Mouse (Mus musculus): ENCODE measurements around the gene Bbip1. TPM values are rescaled to one million over a fixed set of nuclear protein-coding genes. Genes with fewer than 3 reads are reported as not detected.
"Not testable (repeated sequence)": the region's sequence is repeated elsewhere in the genome, so short reads cannot be mapped to it uniquely, and the experiment has no call there.

Gene Bbip1
- polyA plus RNA-seq, 1 experiment = 31.0 TPM

GRCm38 (mm10) chr19:53933050-53933449 is 11.4 kb downstream of the Bbip1 start:
- Histone ChIP-seq H3K27me3 (ENCODE audit: control insufficient read depth, insufficient read depth, insufficient read length) (no peaks in the 10 kb centered on the region), H3K4me3 (no peak overlapping the region), H3K4me2 (ENCODE audit: low read depth) (no peak overlapping the region), H3ac (ENCODE audit: control insufficient read depth, insufficient read length) (no peak overlapping the region), H3K79me2 (ENCODE audit: control insufficient read depth, insufficient read depth) (no peaks in the 10 kb centered on the region), H3K36me3 (ENCODE audit: control insufficient read depth, insufficient read depth) (peaks cover 29% of the 10 kb centered on the region)
- TF ChIP-seq USF1 (IDR thresholded peaks at IDR 0.05; ENCODE audit: low read depth) (no peak), POLR2A (IDR thresholded peaks at IDR 0.05; ENCODE audit: insufficient read length, low read depth) (no peak), MYOG (IDR thresholded peaks at IDR 0.05; ENCODE audit: control insufficient read depth in 1 of 3, insufficient read depth in 1 of 3, insufficient read length in 2 of 3, low read depth in 2 of 3) (no peak), MYOD1 (IDR thresholded peaks at IDR 0.05; ENCODE audit: control insufficient read depth in 1 of 3, insufficient read length in 2 of 3, low read depth in 2 of 3) (no peak), TCF3 (IDR thresholded peaks at IDR 0.05; ENCODE audit: insufficient read length, low read depth) (no peak), CEBPB (IDR thresholded peaks at IDR 0.05; ENCODE audit: insufficient read depth, poor library complexity, severe bottlenecking) (no peak), MAX (IDR thresholded peaks at IDR 0.05; ENCODE audit: low read depth) (no peak), SRF (IDR thresholded peaks at IDR 0.05; ENCODE audit: control insufficient read depth, insufficient read length, low read depth) (no peak)

GRCm38 (mm10) chr19:53929218-53929617 is 15.2 kb downstream of the Bbip1 start:
- Histone ChIP-seq H3ac (ENCODE audit: control insufficient read depth, insufficient read length) (no peak overlapping the region), H3K4me3 (no peak overlapping the region), H3K4me2 (ENCODE audit: low read depth) (no peak overlapping the region), H3K36me3 (ENCODE audit: control insufficient read depth, insufficient read depth) (peaks cover 32% of the 10 kb centered on the region), H3K79me2 (ENCODE audit: control insufficient read depth, insufficient read depth) (no peaks in the 10 kb centered on the region), H3K27me3 (ENCODE audit: control insufficient read depth, insufficient read depth, insufficient read length) (no peaks in the 10 kb centered on the region)
- TF ChIP-seq CEBPB (IDR thresholded peaks at IDR 0.05; ENCODE audit: insufficient read depth, poor library complexity, severe bottlenecking) (no peak), POLR2A (IDR thresholded peaks at IDR 0.05; ENCODE audit: insufficient read length, low read depth) (no peak), MYOG (IDR thresholded peaks at IDR 0.05; ENCODE audit: control insufficient read depth in 1 of 3, insufficient read depth in 1 of 3, insufficient read length in 2 of 3, low read depth in 2 of 3) (no peak), MYOD1 (IDR thresholded peaks at IDR 0.05; ENCODE audit: control insufficient read depth in 1 of 3, insufficient read length in 2 of 3, low read depth in 2 of 3) (no peak), USF1 (IDR thresholded peaks at IDR 0.05; ENCODE audit: low read depth) (no peak), E2F4 (IDR thresholded peaks at IDR 0.05; ENCODE audit: insufficient read depth) (no peak), MAX (IDR thresholded peaks at IDR 0.05; ENCODE audit: low read depth) (no peak), REST (IDR thresholded peaks at IDR 0.05; ENCODE audit: insufficient read depth, insufficient read length) (no peak), SRF (IDR thresholded peaks at IDR 0.05; ENCODE audit: control insufficient read depth, insufficient read length, low read depth) (no peak), TCF3 (IDR thresholded peaks at IDR 0.05; ENCODE audit: insufficient read length, low read depth) (no peak), TCF12 (IDR thresholded peaks at IDR 0.05; ENCODE audit: insufficient read depth, poor library complexity, severe bottlenecking) (no peak), POLR2AphosphoS2 (IDR thresholded peaks at IDR 0.05; ENCODE audit: insufficient read length, low read depth) (no peak)

DNA sequence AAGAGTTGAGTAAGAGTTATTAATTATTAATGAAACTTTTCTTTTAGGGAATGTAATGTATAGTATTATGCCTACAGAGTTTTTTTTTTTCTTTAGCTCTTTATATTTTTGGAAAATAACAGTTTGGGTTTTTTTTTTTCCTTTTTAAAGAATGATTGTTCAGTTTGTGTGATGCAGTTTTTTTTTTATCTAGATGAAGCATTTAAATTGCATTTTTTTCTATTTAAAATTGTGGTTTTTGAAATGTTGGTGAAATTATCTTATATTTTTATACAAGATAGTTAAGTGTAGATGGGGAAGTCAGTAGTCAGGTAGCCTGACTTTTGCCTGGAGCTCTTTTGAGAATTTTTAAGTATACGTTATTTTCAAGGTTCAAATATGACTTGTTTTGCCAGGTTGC is 17.7 kb downstream of the Bbip1 start:
- Histone ChIP-seq H3K4me2 (ENCODE audit: low read depth) (no peak overlapping the region), H3K79me2 (ENCODE audit: control insufficient read depth, insufficient read depth) (no peaks in the 10 kb centered on the region), H3ac (ENCODE audit: control insufficient read depth, insufficient read length) (no peak overlapping the region), H3K27me3 (ENCODE audit: control insufficient read depth, insufficient read depth, insufficient read length) (no peaks in the 10 kb centered on the region), H3K4me3 (no peak overlapping the region), H3K36me3 (ENCODE audit: control insufficient read depth, insufficient read depth) (peaks cover 34% of the 10 kb centered on the region)
- no peak for TF ChIP-seq TCF12 (IDR thresholded peaks at IDR 0.05; ENCODE audit: insufficient read depth, poor library complexity, severe bottlenecking)

GRCm38 (mm10) chr19:53925338-53925751 is 19.1 kb downstream of the Bbip1 start:
- Histone ChIP-seq H3K36me3 (ENCODE audit: control insufficient read depth, insufficient read depth) (peaks cover 21% of the 10 kb centered on the region), H3K27me3 (ENCODE audit: control insufficient read depth, insufficient read depth, insufficient read length) (no peaks in the 10 kb centered on the region), H3K4me3 (no peak overlapping the region), H3K4me2 (ENCODE audit: low read depth) (no peak overlapping the region), H3ac (ENCODE audit: control insufficient read depth, insufficient read length) (no peak overlapping the region), H3K79me2 (ENCODE audit: control insufficient read depth, insufficient read depth) (no peaks in the 10 kb centered on the region)
- TF ChIP-seq MYOD1 (IDR thresholded peaks at IDR 0.05; ENCODE audit: control insufficient read depth in 1 of 3, insufficient read length in 2 of 3, low read depth in 2 of 3) (no peak), E2F4 (IDR thresholded peaks at IDR 0.05; ENCODE audit: insufficient read depth) (no peak), CEBPB (IDR thresholded peaks at IDR 0.05; ENCODE audit: insufficient read depth, poor library complexity, severe bottlenecking) (no peak), MYOG (IDR thresholded peaks at IDR 0.05; ENCODE audit: control insufficient read depth in 1 of 3, insufficient read depth in 1 of 3, insufficient read length in 2 of 3, low read depth in 2 of 3) (no peak), SRF (IDR thresholded peaks at IDR 0.05; ENCODE audit: control insufficient read depth, insufficient read length, low read depth) (no peak), REST (IDR thresholded peaks at IDR 0.05; ENCODE audit: insufficient read depth, insufficient read length) (no peak), USF1 (IDR thresholded peaks at IDR 0.05; ENCODE audit: low read depth) (no peak), TCF3 (IDR thresholded peaks at IDR 0.05; ENCODE audit: insufficient read length, low read depth) (no peak), POLR2A (IDR thresholded peaks at IDR 0.05; ENCODE audit: insufficient read length, low read depth) (no peak), POLR2AphosphoS2 (IDR thresholded peaks at IDR 0.05; ENCODE audit: insufficient read length, low read depth) (no peak), MAX (IDR thresholded peaks at IDR 0.05; ENCODE audit: low read depth) (no peak), TCF12 (IDR thresholded peaks at IDR 0.05; ENCODE audit: insufficient read depth, poor library complexity, severe bottlenecking) (no peak)

- not testable (repeated sequence) for H3K27me3 ChIP-seq (ENCODE audit: control insufficient read depth, insufficient read depth, insufficient read length); H3K4me3 ChIP-seq; H3K79me2 ChIP-seq (ENCODE audit: control insufficient read depth, insufficient read depth); H3K4me2 ChIP-seq (ENCODE audit: low read depth); H3ac ChIP-seq (ENCODE audit: control insufficient read depth, insufficient read length)
- peaks cover 20% of the 10 kb centered on the region for H3K36me3 ChIP-seq (ENCODE audit: control insufficient read depth, insufficient read depth)
These were observed 22.4 kb downstream of the Bbip1 start for GRCm38 (mm10) chr19:53921996-53922395.
